Mouse (Mus musculus) liver, adult 2 months (tissue): ENCODE measurements around the gene Wnt1.

Source experiments
- CTCF ChIP-seq: fragments of 200-500 bp; IDR thresholded peaks from 2 replicates; pipeline ENCODE4 v1.5.1; 2011; ENCODE audit warnings: low read depth, low read length, control low read depth
- POLR2A ChIP-seq: fragments of 200-500 bp; IDR thresholded peaks from 2 replicates; pipeline ENCODE4 v1.6.1; 2011; ENCODE audit warnings: low read length, control low read depth; ENCODE audit not compliant: insufficient read depth; ENCODE audit errors: extremely low read depth

- TF ChIP-seq POLR2A = no peak
- no peak for TF ChIP-seq CTCF
Observed at GRCm38 (mm10) chr15:98765929-98766328, 23.7 kb upstream of the Wnt1 start.
